Mouse (Mus musculus): ENCODE measurements at regions not wholly inside any gene's neighbourhood (a gene's known extent, or its start where the extent isn't known, plus 50 kb on each side); places are given as distances from the start of the nearest gene placed in this dataset.
"Not testable (repeated sequence)": the region's sequence is repeated elsewhere in the genome, so short reads cannot be mapped to it uniquely, and the experiment has no call there.

- no peak overlapping the region for H3K4me3 ChIP-seq (replicated peaks)
- H3K36me3 ChIP-seq = no peaks in the 10 kb centered on the region
- H3K27me3 ChIP-seq (replicated peaks) = no peaks in the 10 kb centered on the region
- no peak overlapping the region for H3K27ac ChIP-seq
- 84% methylated on average over 2 of the region's 2 CpGs for WGBS
- ATAC-seq (ENCODE audit: insufficient read depth, low FRiP score, low read depth) = no peak
- H3K4me1 ChIP-seq = no peaks in the 10 kb centered on the region
- H3K9ac ChIP-seq = no peak overlapping the region
- H3K9me3 ChIP-seq = no peaks in the 10 kb centered on the region
- no peak overlapping the region for H3K4me2 ChIP-seq
These were observed 108.1 kb upstream of the Scaf8 start for GRCm38 (mm10) chr17:3006662-3007061.

DNA sequence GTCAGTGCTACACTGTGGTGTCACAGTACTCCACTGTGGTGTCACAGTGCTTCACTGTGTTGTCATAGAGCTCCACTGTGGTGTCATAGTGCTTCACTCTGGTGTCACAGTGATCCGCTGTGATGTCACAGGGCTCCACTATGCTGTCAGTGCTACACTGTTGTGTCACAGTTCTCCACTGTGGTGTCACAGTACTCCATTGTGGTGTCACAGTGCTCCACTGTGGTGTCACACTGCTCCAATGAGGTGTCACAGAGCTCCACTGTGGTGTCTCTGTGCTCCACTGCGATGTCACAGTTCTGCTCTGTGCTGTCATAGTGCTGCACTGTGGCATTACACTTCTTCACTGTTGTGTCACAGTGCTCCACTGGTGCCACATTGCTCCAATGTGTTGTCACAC lies 107.5 kb upstream of the Scaf8 start:
- no peaks in the 10 kb centered on the region for H3K27me3 ChIP-seq (replicated peaks)
- H3K36me3 ChIP-seq = no peaks in the 10 kb centered on the region
- no peak overlapping the region for H3K27ac ChIP-seq
- no peak for ATAC-seq (ENCODE audit: insufficient read depth, low FRiP score, low read depth)
- no peaks in the 10 kb centered on the region for H3K9me3 ChIP-seq
- H3K4me3 ChIP-seq (replicated peaks) = no peak overlapping the region
- WGBS = 57% methylated on average over 2 of the region's 2 CpGs
- no peaks in the 10 kb centered on the region for H3K4me1 ChIP-seq
- no peak overlapping the region for H3K9ac ChIP-seq
- H3K4me2 ChIP-seq = no peak overlapping the region

- Histone ChIP-seq H3K36me3 (no peaks in the 10 kb centered on the region), H3K9ac (no peak overlapping the region), H3K27ac (no peak overlapping the region), H3K4me2 (no peak overlapping the region), H3K4me1 (no peaks in the 10 kb centered on the region), H3K4me3 (replicated peaks) (no peak overlapping the region), H3K9me3 (no peaks in the 10 kb centered on the region), H3K27me3 (replicated peaks) (no peaks in the 10 kb centered on the region)
- no peak for ATAC-seq (ENCODE audit: insufficient read depth, low FRiP score, low read depth)
- WGBS = 50% methylated on average over 2 of the region's 2 CpGs
These were observed 104.8 kb upstream of the Scaf8 start for GRCm38 (mm10) chr17:3009939-3010338.

DNA sequence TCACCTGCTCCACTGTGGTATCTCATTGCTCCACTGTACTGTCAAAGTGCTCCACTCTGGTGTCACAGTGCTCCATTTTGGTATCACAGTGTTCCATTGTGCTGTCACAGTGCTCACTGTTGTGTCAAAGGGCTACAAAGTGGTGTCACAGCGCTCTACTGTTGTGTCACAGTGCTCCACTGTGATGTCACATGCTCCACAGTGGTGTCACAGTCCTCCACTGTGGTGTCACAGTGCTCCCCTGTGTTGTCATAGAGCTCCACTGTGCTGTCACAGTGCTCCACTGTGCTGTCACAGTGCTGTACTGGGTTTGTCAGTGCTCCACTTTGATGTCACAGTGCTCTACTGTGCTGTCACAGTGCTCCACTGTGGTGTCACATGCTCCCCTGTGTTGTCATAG lies 102.7 kb upstream of the Scaf8 start:
- Histone ChIP-seq H3K36me3 (no peaks in the 10 kb centered on the region), H3K27me3 (replicated peaks) (no peaks in the 10 kb centered on the region), H3K9ac (no peak overlapping the region), H3K4me2 (no peak overlapping the region), H3K4me1 (no peaks in the 10 kb centered on the region), H3K9me3 (no peaks in the 10 kb centered on the region), H3K4me3 (replicated peaks) (no peak overlapping the region), H3K27ac (no peak overlapping the region)
- ATAC-seq (ENCODE audit: insufficient read depth, low FRiP score, low read depth) = no peak
- WGBS = 50% methylated on average over 1 of the region's 1 CpGs

DNA sequence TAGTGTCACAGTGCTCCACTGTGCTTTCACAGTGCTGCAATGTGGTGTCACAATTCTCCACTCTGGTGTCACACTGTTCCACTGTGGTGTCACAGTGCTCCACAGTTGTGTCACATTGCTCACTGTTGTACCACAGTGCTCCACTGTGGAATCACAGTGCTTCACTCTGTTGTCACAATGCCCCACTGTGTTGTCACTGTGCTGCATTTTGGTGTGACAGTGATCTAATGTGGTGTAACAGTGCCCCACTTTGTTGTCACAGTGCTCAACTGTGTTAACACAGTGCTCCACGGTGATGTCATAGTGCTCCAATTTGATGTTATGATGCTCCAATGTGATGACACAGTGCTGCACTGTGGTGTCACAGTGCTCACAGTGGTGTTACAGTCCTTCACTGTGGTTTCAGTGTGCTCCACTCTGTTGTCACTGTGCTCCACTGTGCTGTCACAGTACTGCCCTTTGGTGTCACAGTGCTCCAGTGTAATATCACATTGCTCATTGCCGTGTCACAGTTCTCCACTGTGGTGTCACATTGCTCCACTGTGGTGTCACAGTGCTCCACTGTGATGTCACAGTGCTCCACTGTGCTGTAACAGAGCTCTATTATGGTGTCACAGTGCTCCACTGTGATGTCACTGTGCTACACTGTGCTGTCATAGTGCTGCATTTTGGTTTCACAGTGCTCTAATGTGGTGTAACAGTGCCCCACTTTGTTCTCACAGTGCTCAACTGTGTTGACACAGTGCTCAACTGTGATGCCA lies 95.0 kb upstream of the Scaf8 start:
- Histone ChIP-seq H3K9me3 (no peaks in the 10 kb centered on the region), H3K27me3 (replicated peaks) (no peaks in the 10 kb centered on the region), H3K36me3 (no peaks in the 10 kb centered on the region), H3K4me1 (no peaks in the 10 kb centered on the region), H3K4me3 (replicated peaks) (no peak overlapping the region), H3K4me2 (no peak overlapping the region), H3K9ac (no peak overlapping the region), H3K27ac (no peak overlapping the region)
- ATAC-seq (ENCODE audit: insufficient read depth, low FRiP score, low read depth) = no peak
- 81% methylated on average over 2 of the region's 2 CpGs for WGBS

- Histone ChIP-seq H3K27ac (no peak overlapping the region), H3K27me3 (replicated peaks) (no peaks in the 10 kb centered on the region), H3K4me1 (no peaks in the 10 kb centered on the region), H3K9ac (no peak overlapping the region), H3K9me3 (no peaks in the 10 kb centered on the region), H3K36me3 (no peaks in the 10 kb centered on the region), H3K4me2 (no peak overlapping the region), H3K4me3 (replicated peaks) (no peak overlapping the region)
- ATAC-seq (ENCODE audit: insufficient read depth, low FRiP score, low read depth) = peak; percentile 67; the same call in 1 of the 2 replicates
- 93% methylated on average over 1 of the region's 1 CpGs for WGBS
These were observed 94.4 kb upstream of the Scaf8 start for GRCm38 (mm10) chr17:3020406-3020805.

DNA sequence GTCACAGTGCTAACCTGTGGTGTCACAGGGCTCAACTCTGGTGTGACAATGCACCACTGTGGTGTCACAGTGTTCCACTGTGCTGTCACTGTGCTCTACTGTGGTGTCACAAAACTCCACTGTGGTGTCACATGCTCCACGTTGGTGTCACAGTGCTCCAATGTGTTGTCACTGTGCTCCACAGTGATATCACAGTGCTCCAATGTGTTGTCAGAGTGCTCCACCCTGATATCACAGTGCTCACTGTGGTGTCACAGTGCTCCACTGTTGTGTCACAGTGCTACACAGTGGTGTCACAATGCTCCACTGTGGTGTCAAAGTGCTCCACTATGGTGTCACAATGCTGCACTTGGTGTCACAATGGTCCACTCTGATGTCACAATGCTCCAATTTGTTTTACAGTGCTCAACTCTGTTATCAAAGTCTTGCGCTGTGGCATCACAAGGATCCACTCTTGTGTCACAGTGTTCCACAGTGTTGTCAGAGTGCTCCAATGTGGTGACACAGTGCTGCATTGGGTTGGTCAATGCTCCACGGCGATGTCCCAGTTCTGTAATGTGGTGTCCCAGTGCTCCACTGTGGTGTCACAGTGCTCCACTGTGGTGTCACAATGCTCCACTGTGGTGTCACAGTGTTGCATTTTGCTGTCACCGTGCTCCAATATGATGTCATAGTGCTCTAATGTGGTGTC lies 92.4 kb upstream of the Scaf8 start:
- Histone ChIP-seq H3K9ac (no peak overlapping the region), H3K27ac (no peak overlapping the region), H3K27me3 (replicated peaks) (no peaks in the 10 kb centered on the region), H3K4me2 (no peak overlapping the region), H3K4me1 (no peaks in the 10 kb centered on the region), H3K9me3 (no peaks in the 10 kb centered on the region), H3K4me3 (replicated peaks) (no peak overlapping the region), H3K36me3 (no peaks in the 10 kb centered on the region)
- no peak for ATAC-seq (ENCODE audit: insufficient read depth, low FRiP score, low read depth)
- 84% methylated on average over 5 of the region's 5 CpGs for WGBS

- not testable (repeated sequence) for H3K4me3 ChIP-seq (replicated peaks); H3K27me3 ChIP-seq (replicated peaks); H3K4me2 ChIP-seq; ATAC-seq (ENCODE audit: insufficient read depth, low FRiP score, low read depth); H3K9me3 ChIP-seq; H3K9ac ChIP-seq; H3K27ac ChIP-seq; H3K4me1 ChIP-seq; H3K36me3 ChIP-seq
- WGBS = 45% methylated on average over 3 of the region's 3 CpGs
These were observed 91.9 kb upstream of the Scaf8 start for GRCm38 (mm10) chr17:3022936-3023247.

DNA sequence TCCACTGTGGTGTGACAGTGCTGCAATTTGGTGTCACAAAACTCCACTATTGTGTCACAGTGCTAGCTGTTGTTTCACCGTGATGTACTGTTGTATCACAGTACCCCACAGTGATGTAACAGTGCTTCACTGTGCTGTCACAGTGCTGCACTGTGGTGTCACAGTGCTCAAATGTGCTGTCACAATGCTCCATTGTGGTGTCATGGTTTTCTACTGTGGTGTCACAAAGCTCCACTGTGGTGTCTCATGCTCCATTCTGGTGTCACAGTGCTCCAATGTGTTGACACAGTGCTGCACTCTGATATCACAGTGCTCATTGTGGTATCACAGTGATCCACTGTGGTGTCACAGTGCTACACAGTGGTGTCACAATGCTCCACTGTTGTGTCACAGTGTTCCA lies 91.3 kb upstream of the Scaf8 start:
- Histone ChIP-seq H3K4me3 (replicated peaks) (no peak overlapping the region), H3K9me3 (no peaks in the 10 kb centered on the region), H3K4me1 (no peaks in the 10 kb centered on the region), H3K4me2 (no peak overlapping the region), H3K27ac (no peak overlapping the region), H3K36me3 (no peaks in the 10 kb centered on the region), H3K9ac (no peak overlapping the region), H3K27me3 (replicated peaks) (no peaks in the 10 kb centered on the region)
- ATAC-seq (ENCODE audit: insufficient read depth, low FRiP score, low read depth) = no peak
- WGBS = 90% methylated on average over 1 of the region's 1 CpGs

GRCm38 (mm10) chr17:3026859-3027258 lies 87.9 kb upstream of the Scaf8 start:
- H3K4me2 ChIP-seq; H3K27ac ChIP-seq; H3K9ac ChIP-seq; H3K9me3 ChIP-seq; H3K4me1 ChIP-seq; H3K27me3 ChIP-seq (replicated peaks); H3K36me3 ChIP-seq; H3K4me3 ChIP-seq (replicated peaks); ATAC-seq (ENCODE audit: insufficient read depth, low FRiP score, low read depth): not testable (repeated sequence)
- WGBS = 34% methylated on average over 1 of the region's 1 CpGs

DNA sequence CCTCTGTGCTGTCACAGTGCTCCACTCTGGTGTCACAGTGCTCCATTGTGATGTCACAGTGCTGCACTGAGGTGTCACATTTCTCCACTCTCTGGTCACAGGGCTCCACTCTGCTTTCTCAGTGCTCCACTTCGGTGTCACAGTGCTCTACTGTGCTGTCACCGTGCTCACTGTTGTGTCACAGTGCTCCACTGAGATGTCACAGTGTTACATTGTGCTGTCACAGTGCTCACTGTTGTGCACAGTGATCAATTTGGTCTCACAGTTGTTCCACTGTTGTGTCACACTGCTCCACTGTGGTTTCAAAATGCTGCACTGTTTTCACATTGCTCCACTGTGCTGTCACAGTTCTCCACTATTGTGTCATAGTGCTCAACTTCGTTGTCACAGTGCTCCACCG lies 87.4 kb upstream of the Scaf8 start:
- Histone ChIP-seq H3K9ac (no peak overlapping the region), H3K27me3 (replicated peaks) (no peaks in the 10 kb centered on the region), H3K4me3 (replicated peaks) (no peak overlapping the region), H3K36me3 (no peaks in the 10 kb centered on the region), H3K4me2 (no peak overlapping the region), H3K4me1 (no peaks in the 10 kb centered on the region), H3K9me3 (no peaks in the 10 kb centered on the region), H3K27ac (no peak overlapping the region)
- no peak for ATAC-seq (ENCODE audit: insufficient read depth, low FRiP score, low read depth)
- whole genome bisulfite sequencing = 75% methylated on average over 4 of the region's 4 CpGs

DNA sequence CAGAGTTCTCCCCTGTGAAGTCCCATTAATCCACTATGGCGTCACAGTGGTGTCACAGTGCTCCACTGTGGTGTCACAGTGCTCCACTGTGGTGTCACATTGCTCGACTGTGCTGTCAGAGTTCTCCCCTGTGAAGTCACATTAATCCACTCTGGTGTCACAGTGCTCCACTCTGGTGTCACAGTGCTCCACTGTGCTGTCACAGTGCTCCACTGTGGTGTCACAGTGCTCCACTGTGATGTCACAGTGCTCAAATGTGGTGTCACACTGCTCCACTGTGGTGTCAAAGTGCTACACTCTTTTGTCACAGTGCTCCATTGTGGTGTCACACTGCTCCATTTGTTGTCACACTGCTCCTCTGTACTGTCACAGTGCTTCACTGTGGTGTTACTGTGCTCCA lies 85.0 kb upstream of the Scaf8 start:
- not testable (repeated sequence) for H3K27ac ChIP-seq

DNA sequence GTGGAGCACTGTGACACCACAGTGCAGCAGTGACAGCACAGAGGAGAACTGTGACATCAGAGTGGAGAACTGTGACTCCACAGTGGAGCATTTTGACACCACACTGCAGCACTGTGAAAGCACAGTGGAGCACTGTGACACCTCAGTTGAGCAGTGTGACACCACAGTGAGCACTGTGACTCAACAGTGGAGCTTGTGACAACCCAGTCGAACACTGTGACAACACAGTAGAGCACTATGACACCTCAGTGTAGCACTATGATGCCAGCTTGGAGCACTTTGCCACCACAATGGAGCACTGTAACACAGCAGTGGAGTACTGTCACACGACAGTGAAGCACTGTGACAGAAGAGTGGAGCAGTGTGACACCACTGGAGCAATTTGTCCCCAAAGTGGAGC lies 79.7 kb upstream of the Scaf8 start:
- no peak for ATAC-seq (ENCODE audit: insufficient read depth, low FRiP score, low read depth)
- H3K9ac ChIP-seq = no peak overlapping the region
- H3K4me3 ChIP-seq (replicated peaks) = no peak overlapping the region
- H3K4me2 ChIP-seq = no peak overlapping the region
- no peaks in the 10 kb centered on the region for H3K27me3 ChIP-seq (replicated peaks)
- H3K9me3 ChIP-seq = no peaks in the 10 kb centered on the region
- 68% methylated on average over 2 of the region's 2 CpGs for WGBS
- H3K36me3 ChIP-seq = no peaks in the 10 kb centered on the region
- no peak overlapping the region for H3K27ac ChIP-seq
- H3K4me1 ChIP-seq = no peaks in the 10 kb centered on the region

More for the DNA sequence above, 85.0 kb upstream of the Scaf8 start:
- peak; percentile 60 for ATAC-seq (ENCODE audit: insufficient read depth, low FRiP score, low read depth)
- H3K9ac ChIP-seq; H3K4me1 ChIP-seq; H3K27me3 ChIP-seq (replicated peaks); H3K9me3 ChIP-seq; H3K36me3 ChIP-seq; H3K4me3 ChIP-seq (replicated peaks); H3K4me2 ChIP-seq: not testable (repeated sequence)
- WGBS = 54% methylated on average over 2 of the region's 2 CpGs
